Mouse (Mus musculus): ENCODE measurements around the gene Slc7a9.

- TF ChIP-seq CTCF (IDR thresholded peaks at IDR 0.05; ENCODE audit: low read depth, low read length): no peak
- no peak for TF ChIP-seq POLR2A (IDR thresholded peaks at IDR 0.05; ENCODE audit: extremely low read depth, insufficient read depth, low read length)
Measured at GRCm38 (mm10) chr7:35447501-35447900, 1.1 kb upstream of the Slc7a9 start.

Data from liver, adult 2 months (tissue).